Mouse (Mus musculus) layer of hippocampus, postnatal 25 days (tissue): Measurements from ENCODE around the gene Ppil6. TPM values are rescaled to one million over a fixed set of nuclear protein-coding genes. Genes with fewer than 3 reads are reported as not detected.

Experiments
- DNase-seq, 2 experiments: peaks; one replicate each; pipeline ENCODE4 v3.0.0; 2022; ENCODE audit warnings: mixed read lengths in 2 of 2, low spot score in 1 of 2; ENCODE audit errors: extremely low spot score in 1 of 2
- total RNA-seq, 2 experiments: library from RNA; stranded (reverse); gene quantifications; 2 replicates each; pipeline ENCODE4 v1.2.3; 2021

The Ppil6 gene
- 1 to 10 TPM; 5.8 to 8.0 TPM for total RNA-seq

DNA sequence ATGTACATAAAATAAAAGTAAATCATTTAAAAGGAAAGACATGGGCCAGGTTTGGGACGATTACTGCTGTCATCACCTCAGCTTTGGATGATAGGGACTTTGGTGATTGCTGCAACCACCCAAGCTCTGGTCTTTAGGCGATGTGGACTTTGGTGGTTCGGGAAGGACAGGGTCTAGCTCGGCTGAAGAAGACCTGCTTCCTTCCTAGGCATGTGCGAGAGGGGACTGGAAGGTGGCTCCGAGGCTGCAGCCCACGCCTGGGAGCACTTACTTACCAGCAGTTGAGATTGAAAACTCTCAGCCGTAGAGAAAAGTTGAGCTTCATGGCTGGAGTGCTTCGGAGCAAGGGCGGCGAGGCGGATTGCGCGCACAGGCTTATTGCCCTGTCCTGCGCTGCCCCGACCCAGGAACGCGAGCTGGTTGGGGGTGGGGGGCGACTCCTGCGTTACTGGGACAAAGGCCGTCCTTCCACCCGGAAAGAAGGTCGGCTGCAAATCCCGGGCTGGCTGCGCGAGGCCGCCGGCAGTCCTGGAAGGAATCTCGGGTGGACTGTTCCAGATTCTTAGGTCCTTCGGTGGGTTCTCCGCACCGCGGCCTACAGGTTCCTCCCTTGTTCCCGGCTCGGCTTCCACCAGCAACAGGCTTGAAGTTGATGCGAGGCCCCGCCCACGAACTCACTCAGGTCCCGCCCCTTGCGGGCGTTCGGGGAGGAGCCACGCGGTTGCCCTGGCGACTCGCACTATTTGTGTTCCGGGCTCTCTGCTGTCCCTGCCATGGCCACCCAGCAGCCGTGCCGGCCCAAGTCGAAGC, at the start of gene Ppil6, which contains the start of gene Smpd2:
TSS of gene Ppil6 (plus strand) at position 732 of the 810 bp plus-strand sequence.
TSS of gene Smpd2 (minus strand) at position 662 of the 810 bp plus-strand sequence.
- peak; percentile 81 to 85 for DNase-seq

- no peak for DNase-seq
These were observed 42.0 kb upstream of the Ppil6 start for GRCm38 (mm10) chr10:41448216-41448615.

GRCm38 (mm10) chr10:41449684-41450083, 40.6 kb upstream of the Ppil6 start:
- DNase-seq = no peak

DNA sequence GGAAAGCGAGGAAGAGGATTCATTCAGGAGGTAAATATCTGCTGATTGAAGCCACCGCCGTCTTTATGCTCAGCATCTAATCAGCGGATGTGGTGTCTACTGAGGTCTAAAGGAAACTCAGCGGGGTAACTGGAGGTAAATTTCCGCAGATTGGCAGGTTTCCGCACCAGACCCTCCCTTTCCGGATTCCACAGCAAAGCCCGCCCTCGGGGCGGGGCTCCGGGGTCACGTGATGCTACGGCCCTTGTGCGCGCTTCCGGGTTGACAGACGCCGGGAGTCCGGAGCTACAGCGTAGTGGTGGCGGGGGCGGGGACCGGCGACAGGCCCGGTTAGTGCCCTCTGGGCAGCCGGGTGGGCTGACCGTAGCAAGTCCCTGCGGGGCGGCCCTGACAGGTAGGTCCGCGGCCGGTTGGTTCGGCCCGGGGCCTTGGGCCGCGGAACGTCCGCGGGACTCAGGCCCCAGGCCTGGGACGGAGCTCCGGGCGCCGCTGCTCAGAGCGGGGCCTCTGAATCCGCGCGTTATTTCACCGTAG, 40.0 kb upstream of the Ppil6 start, which contains the start of gene Zbtb24:
TSS of gene Zbtb24 (plus strand) at position 247 of the 534 bp plus-strand sequence.
- DNase-seq = peak; percentile 84 to 85

- no peak for DNase-seq
These were observed 39.3 kb upstream of the Ppil6 start for GRCm38 (mm10) chr10:41450780-41451522.

DNA sequence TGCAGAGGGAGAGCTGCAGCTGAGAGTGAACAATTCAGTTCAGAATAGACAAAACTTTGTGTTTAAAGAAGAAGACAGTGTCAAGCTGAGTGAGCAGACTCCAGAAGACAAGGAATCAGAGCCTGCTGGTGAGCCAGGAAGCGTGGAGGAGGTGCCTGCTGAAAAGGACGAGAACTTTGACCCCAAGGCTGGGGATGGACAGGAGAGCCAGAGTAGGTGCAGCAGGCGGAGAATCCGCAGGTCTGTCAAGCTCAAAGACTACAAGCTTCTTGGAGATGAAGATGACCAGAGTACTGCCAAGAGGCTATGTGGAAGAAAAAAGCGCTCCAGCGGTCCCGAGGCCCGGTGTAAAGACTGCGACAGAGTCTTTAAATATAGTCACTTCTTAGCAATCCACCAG, 38.6 kb upstream of the Ppil6 start:
- DNase-seq = no peak

DNA sequence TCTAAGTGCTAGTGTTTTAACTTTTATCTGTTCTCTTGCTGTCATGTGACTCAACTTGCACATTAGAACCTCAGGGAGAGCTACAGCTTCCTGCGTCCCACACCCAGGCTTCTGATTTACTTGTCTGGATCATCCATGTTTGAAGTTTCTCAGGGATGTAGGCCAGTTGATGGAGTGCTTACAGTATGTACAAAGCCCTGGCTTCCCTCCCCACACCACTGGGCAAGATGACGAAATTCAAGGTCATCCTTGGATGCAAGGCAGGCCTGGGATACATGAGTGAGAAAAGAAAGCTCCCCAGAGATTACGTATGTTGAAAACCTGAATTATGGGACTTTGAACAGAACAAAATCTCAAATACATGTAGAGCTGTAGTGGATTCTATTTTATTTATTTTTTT, 37.4 kb upstream of the Ppil6 start:
- DNase-seq = no peak

- no peak for DNase-seq
These were observed 30.2 kb upstream of the Ppil6 start for GRCm38 (mm10) chr10:41459990-41460389.

GRCm38 (mm10) chr10:41460501-41460900, 29.7 kb upstream of the Ppil6 start:
- DNase-seq = no peak

GRCm38 (mm10) chr10:41461057-41461722, 29.0 kb upstream of the Ppil6 start:
- DNase-seq = no peak

DNA sequence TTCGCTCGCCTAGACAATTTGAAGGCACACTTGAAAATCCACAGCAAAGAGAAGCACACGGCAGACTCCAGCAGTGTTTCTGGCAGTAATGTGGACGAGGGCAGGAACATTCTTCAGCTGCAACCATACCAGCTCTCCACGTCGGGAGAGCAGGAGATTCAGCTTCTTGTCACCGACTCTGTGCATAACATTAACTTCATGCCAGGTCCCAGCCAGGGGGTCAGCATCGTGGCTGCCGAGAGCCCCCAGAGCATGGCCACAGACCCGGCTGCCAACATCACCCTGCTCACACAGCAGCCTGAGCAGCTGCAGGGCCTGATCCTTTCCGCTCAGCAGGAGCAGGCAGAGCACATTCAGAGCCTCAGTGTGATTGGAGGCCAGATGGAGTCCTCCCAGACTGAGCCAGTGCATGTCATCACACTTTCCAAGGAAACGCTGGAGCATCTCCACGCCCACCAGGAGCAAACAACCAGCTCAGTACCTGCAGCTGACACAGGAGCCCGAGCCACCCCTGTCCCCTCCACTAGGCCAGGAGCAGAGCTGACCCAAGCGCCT, 25.8 kb upstream of the Ppil6 start:
- DNase-seq = no peak

- no peak for DNase-seq
These were observed 22.9 kb upstream of the Ppil6 start for GRCm38 (mm10) chr10:41467325-41467724.

DNA sequence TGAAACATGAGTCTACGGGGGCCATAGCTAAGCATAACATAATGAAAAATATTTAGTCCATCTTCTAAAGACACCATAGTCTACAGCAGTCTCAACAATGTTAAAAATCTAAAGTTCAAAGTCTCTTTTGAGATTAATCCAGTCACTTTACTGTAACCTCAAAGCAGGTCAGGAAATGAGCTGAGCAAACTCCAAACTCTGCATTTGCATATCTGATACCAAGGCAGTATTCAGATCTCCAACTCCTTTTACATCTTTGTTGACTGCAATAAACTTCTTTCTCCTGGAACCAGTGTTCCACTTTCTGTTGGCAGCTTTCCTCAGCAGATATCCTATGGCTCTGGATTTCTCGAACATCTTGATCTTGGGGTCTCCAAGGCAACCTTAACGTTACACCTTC, 19.5 kb upstream of the Ppil6 start:
- no peak for DNase-seq

- DNase-seq = no peak
These were observed 17.7 kb upstream of the Ppil6 start for GRCm38 (mm10) chr10:41472534-41472933.

DNA sequence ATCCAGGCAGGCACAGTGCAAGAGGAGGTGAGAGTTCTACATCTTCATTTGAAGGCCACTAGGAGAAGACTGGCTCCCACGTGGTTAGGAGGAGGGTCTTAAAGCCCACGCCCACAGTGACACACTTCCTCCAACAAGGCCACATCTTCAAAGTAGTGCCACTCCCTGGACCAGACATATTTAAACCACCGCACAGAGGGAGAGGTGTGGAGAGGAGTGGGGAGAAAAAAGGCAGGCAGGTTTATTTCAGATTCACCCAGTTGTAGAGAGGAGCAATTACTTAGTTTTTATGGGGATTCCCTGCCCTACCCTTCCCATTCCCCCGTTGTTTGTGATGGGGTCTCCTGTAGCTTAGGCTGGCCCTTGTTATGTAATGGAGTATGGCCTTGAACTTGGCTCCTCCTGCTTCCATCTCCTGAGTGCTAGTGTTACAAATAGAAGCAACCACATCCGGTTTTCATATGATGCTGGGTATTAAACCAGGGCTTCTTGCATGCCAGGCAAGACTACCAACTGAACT, 17.2 kb upstream of the Ppil6 start:
- DNase-seq = no peak

DNA sequence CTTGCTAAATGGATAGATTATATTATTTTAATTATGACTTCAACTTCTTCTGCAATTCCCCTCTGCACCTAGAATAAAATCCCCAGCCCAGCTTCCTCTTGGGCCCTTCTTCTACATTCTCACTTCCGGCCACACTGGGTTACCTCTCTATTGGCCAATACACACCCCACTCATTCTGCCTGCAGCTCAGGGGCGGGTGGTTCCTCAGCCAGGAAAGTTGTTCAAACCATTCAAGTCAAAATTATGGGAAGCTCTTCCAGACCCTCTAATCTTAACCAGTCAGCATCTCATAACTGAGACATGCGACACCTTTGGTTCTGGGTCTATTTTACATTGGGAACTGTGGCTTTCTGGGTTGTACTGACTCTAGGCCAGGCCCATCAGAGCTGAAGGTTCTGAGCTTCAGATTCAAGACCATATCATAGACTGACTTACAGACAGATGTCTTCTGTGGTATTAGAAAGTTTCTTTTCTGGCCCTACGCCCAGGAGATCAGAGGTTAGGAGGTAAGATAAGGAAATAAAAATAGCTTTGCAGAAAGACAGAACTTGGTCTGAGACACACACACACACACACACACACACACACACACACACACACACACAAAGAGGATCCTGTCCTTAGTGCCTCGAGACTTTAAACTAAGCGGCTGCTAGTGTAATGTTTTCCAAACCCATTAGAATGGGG, 16.3 kb upstream of the Ppil6 start:
- no peak for DNase-seq

DNA sequence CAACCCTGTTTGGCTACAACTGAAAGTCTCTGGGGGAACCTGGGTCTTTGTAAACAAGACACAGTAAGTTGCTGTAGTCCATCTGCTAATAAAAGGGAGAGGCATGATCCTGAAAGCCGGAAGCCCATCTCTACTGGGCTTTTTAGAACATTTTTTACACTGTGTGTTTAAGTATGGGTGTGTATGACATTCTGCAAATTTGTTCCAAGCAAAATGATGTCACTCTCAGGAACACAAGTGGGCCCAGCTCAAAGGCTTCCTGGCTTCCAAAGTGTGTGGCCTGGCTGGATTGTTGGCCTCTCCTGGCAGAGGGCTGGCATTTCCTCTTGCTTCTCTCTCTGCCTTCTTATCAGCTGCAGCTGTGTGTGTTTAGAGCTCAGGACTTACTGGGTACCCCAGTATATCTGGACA, 15.3 kb upstream of the Ppil6 start:
- DNase-seq = no peak

DNA sequence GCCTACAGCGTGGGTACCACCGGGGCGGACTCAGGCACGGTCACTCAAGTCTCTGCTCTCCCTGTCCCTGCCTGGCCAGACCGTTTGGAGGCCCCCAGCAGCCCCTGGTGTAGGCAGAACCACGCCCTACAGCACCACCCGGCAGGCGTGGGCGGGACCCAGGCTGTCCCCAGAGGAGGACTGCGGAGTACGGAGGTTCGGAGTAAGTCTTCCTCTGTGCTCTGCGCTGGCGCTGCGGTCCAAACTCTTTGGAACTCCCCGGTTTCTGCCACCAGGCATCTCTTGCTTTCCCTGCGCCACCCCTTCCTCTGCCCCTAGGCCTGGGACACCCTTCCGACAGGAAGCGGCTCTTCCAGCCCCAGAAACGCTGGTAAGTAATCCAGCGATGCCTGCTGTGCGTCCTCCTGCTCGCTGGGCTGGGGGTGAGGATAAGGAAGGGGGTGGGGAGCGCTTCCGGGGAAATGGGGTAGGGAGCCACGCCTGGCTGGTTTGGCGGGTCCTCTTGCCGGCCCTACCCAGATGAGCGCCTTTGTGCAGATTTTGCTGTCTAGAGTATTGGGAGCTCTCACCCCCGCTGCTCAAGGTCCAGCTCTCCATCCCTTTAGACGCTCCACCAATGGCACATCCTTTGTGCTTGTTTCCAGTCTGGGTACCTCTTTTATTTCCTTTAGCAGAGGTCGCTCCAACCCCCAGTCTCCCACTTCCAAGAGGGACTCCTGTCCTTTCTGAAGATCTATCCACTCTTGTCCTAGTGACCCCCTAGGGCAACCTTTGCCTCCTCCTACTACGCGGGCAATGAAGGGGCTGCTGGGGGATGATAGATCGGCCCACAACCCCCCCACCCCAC, 13.8 kb upstream of the Ppil6 start, which contains the start of gene Mical1:
TSS of gene Mical1 (plus strand) at position 144 of the 847 bp plus-strand sequence.
- DNase-seq = peak; percentile 30 to 46

GRCm38 (mm10) chr10:41477018-41477277, 13.3 kb upstream of the Ppil6 start:
- DNase-seq = no peak
